Mouse (Mus musculus): ENCODE measurements around the gene Col25a1. TPM values are rescaled to one million over a fixed set of nuclear protein-coding genes. Genes with fewer than 3 reads are reported as not detected.

The Col25a1 gene
- polyA plus RNA-seq, 1 experiment from 2014 or later = 6.3 TPM

- DNase-seq (ENCODE audit: low spot score) = no peak
- Histone ChIP-seq H3K36me3 (ENCODE audit: control insufficient read depth, insufficient read depth, low read length) (no peaks in the 10 kb centered on the region), H3K9ac (ENCODE audit: low read depth, low read length) (no peak overlapping the region), H3K27me3 (replicated peaks; ENCODE audit: control insufficient read depth, insufficient read depth, low read length) (no peaks in the 10 kb centered on the region), H3K4me2 (no peak overlapping the region), H3K4me1 (replicated peaks; ENCODE audit: control insufficient read depth, insufficient read depth, low read length) (no peaks in the 10 kb centered on the region), H3K27ac (ENCODE audit: low read depth, low read length) (no peak overlapping the region), H3K9me3 (ENCODE audit: control insufficient read depth, low read length) (no peaks in the 10 kb centered on the region), H3K4me3 (ENCODE audit: low read depth, low read length) (no peak overlapping the region)
- 75% methylated on average over 9 of the region's 9 CpGs for WGBS
- ATAC-seq (replicated peaks; ENCODE audit: low FRiP score) = no peak
Observed at GRCm38 (mm10) chr3:130614444-130614843, 483.1 kb downstream of the Col25a1 start.

DNA sequence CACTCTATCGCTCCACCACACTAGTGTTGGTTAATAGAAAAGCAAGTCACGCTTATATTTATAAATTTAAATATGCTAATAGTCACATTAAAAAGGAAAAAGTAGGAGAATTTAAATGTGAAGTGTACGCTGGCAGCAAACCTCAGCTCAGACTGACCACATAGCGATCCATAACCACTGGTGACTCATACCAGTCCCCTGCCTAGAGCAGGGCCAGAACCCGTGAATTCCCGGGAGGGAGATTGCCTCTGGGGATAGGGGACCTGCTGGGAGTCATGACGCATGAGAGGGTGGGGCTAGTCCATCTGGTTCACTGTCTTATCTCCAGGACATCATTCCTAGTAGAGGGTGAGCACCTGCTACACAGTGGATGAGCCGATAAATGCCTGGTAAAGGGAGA is 484.3 kb downstream of the Col25a1 start:
- no peak for DNase-seq (ENCODE audit: low spot score)
- Histone ChIP-seq H3K27ac (ENCODE audit: low read depth, low read length) (no peak overlapping the region), H3K4me3 (ENCODE audit: low read depth, low read length) (no peak overlapping the region), H3K9ac (ENCODE audit: low read depth, low read length) (no peak overlapping the region), H3K9me3 (ENCODE audit: control insufficient read depth, low read length) (no peaks in the 10 kb centered on the region), H3K4me2 (no peak overlapping the region), H3K27me3 (replicated peaks; ENCODE audit: control insufficient read depth, insufficient read depth, low read length) (no peaks in the 10 kb centered on the region), H3K4me1 (replicated peaks; ENCODE audit: control insufficient read depth, insufficient read depth, low read length) (no peaks in the 10 kb centered on the region), H3K36me3 (ENCODE audit: control insufficient read depth, insufficient read depth, low read length) (no peaks in the 10 kb centered on the region)
- 54% methylated on average over 8 of the region's 8 CpGs for WGBS
- no peak for ATAC-seq (replicated peaks; ENCODE audit: low FRiP score)

- 8% methylated on average over 10 of the region's 10 CpGs for WGBS
- H3K4me3 ChIP-seq (ENCODE audit: low read depth, low read length) = no peak within 1 kb of the TSS
- no peak within 1 kb of the TSS for H3K9ac ChIP-seq (ENCODE audit: low read depth, low read length)
- no peak within 1 kb of the TSS for H3K27ac ChIP-seq (ENCODE audit: low read depth, low read length)
- no peaks in the 10 kb centered on the region for H3K9me3 ChIP-seq (ENCODE audit: control insufficient read depth, low read length)
- H3K4me1 ChIP-seq (replicated peaks; ENCODE audit: control insufficient read depth, insufficient read depth, low read length) = no peaks in the 10 kb centered on the region
- DNase-seq (ENCODE audit: low spot score) (no peak), ATAC-seq (replicated peaks; ENCODE audit: low FRiP score) (no peak)
- no peaks in the 10 kb centered on the region for H3K27me3 ChIP-seq (replicated peaks; ENCODE audit: control insufficient read depth, insufficient read depth, low read length)
- peak within 1 kb of the TSS; percentile 36 for H3K4me2 ChIP-seq
- no peaks in the 10 kb centered on the region for H3K36me3 ChIP-seq (ENCODE audit: control insufficient read depth, insufficient read depth, low read length)
Observed at GRCm38 (mm10) chr3:130617439-130617898, 486.2 kb downstream of the Col25a1 start, which contains the start of gene Etnppl. Etnppl (plus strand) TSS chr3:130617448.

DNA sequence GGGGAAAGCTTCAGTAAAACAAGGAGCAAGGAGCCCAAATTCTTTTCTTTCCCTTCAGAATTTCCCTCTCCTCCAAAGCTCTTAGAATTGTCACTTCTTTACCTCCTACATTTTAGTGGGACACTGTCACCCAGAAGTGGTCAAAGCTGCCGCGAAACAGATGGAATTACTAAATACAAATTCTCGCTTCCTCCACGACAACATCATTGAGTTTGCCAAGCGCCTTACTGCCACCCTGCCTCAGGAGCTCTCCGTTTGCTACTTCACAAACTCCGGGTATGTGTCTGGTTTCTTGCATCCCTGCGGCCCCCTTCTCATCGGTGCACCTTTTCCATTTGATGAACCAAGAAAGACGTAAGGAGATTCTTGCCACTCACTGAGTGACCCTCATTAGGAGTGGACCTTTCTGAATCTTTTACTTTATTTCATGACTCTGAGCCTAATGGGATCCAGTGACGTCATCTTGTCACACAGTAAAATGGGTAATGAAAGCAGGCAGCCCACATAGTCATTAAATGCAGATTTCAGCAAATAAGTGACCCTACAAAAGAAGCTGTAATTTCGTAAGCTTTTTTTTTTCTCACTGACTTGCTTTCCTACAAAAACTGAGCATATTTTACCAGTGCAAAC is 489.3 kb downstream of the Col25a1 start:
- DNase-seq (ENCODE audit: low spot score) (no peak), ATAC-seq (replicated peaks; ENCODE audit: low FRiP score) (no peak)
- H3K9me3 ChIP-seq (ENCODE audit: control insufficient read depth, low read length) = no peaks in the 10 kb centered on the region
- no peaks in the 10 kb centered on the region for H3K27me3 ChIP-seq (replicated peaks; ENCODE audit: control insufficient read depth, insufficient read depth, low read length)
- H3K4me3 ChIP-seq (ENCODE audit: low read depth, low read length) = no peak overlapping the region
- no peak overlapping the region for H3K27ac ChIP-seq (ENCODE audit: low read depth, low read length)
- WGBS = 64% methylated on average over 12 of the region's 12 CpGs
- H3K4me2 ChIP-seq = no peak overlapping the region
- H3K4me1 ChIP-seq (replicated peaks; ENCODE audit: control insufficient read depth, insufficient read depth, low read length) = no peaks in the 10 kb centered on the region
- no peaks in the 10 kb centered on the region for H3K36me3 ChIP-seq (ENCODE audit: control insufficient read depth, insufficient read depth, low read length)
- H3K9ac ChIP-seq (ENCODE audit: low read depth, low read length) = no peak overlapping the region

GRCm38 (mm10) chr3:130628358-130628757 is 497.1 kb downstream of the Col25a1 start:
- Histone ChIP-seq H3K4me3 (ENCODE audit: low read depth, low read length) (no peak overlapping the region), H3K4me1 (replicated peaks; ENCODE audit: control insufficient read depth, insufficient read depth, low read length) (no peaks in the 10 kb centered on the region), H3K4me2 (no peak overlapping the region), H3K27me3 (replicated peaks; ENCODE audit: control insufficient read depth, insufficient read depth, low read length) (no peaks in the 10 kb centered on the region), H3K9ac (ENCODE audit: low read depth, low read length) (no peak overlapping the region), H3K9me3 (ENCODE audit: control insufficient read depth, low read length) (no peaks in the 10 kb centered on the region), H3K36me3 (ENCODE audit: control insufficient read depth, insufficient read depth, low read length) (no peaks in the 10 kb centered on the region), H3K27ac (ENCODE audit: low read depth, low read length) (no peak overlapping the region)
- DNase-seq (ENCODE audit: low spot score) = no peak
- 78% methylated on average over 5 of the region's 5 CpGs for WGBS
- ATAC-seq (replicated peaks; ENCODE audit: low FRiP score) = no peak

DNA sequence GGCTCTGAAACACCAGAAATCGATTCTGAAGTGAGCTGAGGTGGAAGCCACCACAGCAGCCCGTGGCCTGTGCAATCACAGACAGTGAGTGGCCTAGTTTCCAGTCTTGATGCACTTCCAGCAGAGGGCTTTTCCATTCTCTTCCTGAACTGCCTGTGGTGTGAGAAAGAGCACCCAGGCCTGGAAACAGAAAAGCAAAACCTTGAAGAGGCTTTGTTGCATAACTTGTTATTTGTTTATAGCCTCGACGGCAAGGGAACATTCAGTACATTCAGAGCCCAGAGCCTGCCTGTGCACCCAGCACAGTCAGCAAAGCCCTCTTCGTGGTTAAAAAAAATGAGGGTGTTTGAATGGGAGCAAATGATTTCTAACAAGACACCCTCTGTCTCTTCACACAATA is 502.6 kb downstream of the Col25a1 start:
- no peak overlapping the region for H3K4me2 ChIP-seq
- H3K27me3 ChIP-seq (replicated peaks; ENCODE audit: control insufficient read depth, insufficient read depth, low read length) = no peaks in the 10 kb centered on the region
- H3K36me3 ChIP-seq (ENCODE audit: control insufficient read depth, insufficient read depth, low read length) = no peaks in the 10 kb centered on the region
- no peak overlapping the region for H3K9ac ChIP-seq (ENCODE audit: low read depth, low read length)
- H3K9me3 ChIP-seq (ENCODE audit: control insufficient read depth, low read length) = no peaks in the 10 kb centered on the region
- 70% methylated on average over 5 of the region's 5 CpGs for WGBS
- H3K4me1 ChIP-seq (replicated peaks; ENCODE audit: control insufficient read depth, insufficient read depth, low read length) = no peaks in the 10 kb centered on the region
- H3K4me3 ChIP-seq (ENCODE audit: low read depth, low read length) = no peak overlapping the region
- ATAC-seq (replicated peaks; ENCODE audit: low FRiP score) (no peak), DNase-seq (ENCODE audit: low spot score) (no peak)
- no peak overlapping the region for H3K27ac ChIP-seq (ENCODE audit: low read depth, low read length)

- no peak for DNase-seq (ENCODE audit: low spot score)
- Histone ChIP-seq H3K4me3 (ENCODE audit: low read depth, low read length) (no peak overlapping the region), H3K9ac (ENCODE audit: low read depth, low read length) (no peak overlapping the region), H3K4me1 (replicated peaks; ENCODE audit: control insufficient read depth, insufficient read depth, low read length) (no peaks in the 10 kb centered on the region), H3K9me3 (ENCODE audit: control insufficient read depth, low read length) (no peaks in the 10 kb centered on the region), H3K27me3 (replicated peaks; ENCODE audit: control insufficient read depth, insufficient read depth, low read length) (no peaks in the 10 kb centered on the region), H3K27ac (ENCODE audit: low read depth, low read length) (no peak overlapping the region), H3K36me3 (ENCODE audit: control insufficient read depth, insufficient read depth, low read length) (no peaks in the 10 kb centered on the region), H3K4me2 (no peak overlapping the region)
- ATAC-seq (replicated peaks; ENCODE audit: low FRiP score) = no peak
- WGBS = 79% methylated on average over 11 of the region's 11 CpGs
Observed at GRCm38 (mm10) chr3:130646110-130646810, 515.0 kb downstream of the Col25a1 start.
